Mouse (Mus musculus): ENCODE measurements around the gene Litaf. TPM values are rescaled to one million over a fixed set of nuclear protein-coding genes. Genes with fewer than 3 reads are reported as not detected.

Litaf gene
- polyA plus RNA-seq, 1 experiment from 2014 or later = 134 TPM

DNA sequence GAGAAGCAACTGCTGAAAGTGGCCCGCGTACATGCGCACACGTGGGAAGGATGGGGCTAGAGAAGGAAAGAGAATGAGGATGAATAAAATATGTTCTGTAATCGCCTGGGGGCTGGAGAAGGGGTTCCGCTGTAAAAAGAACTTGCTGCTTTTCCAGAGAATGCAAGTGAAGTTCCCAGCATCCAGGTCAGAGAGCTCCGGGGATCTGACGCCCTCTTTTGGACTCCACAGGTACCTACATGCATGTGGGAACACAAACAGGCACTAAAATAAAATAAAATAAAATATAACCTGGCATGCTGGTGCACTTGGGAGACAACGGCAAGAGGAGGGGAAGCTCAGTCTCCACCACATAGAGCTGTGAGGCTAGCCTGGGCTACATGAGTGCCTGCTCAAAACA is 67.7 kb downstream of the Litaf start:
- no peak overlapping the region for H3K9ac ChIP-seq (replicated peaks; ENCODE audit: low read length)
- peaks cover 12% of the 10 kb centered on the region; the same call in 1 of the 2 replicates for H3K4me1 ChIP-seq (ENCODE audit: insufficient read depth, low read length)
- no peak overlapping the region for H3K4me3 ChIP-seq (ENCODE audit: low read length)
- whole genome bisulfite sequencing = 78% methylated on average over 9 of the region's 9 CpGs
- H3K36me3 ChIP-seq (ENCODE audit: insufficient read depth, low read length) = no peaks in the 10 kb centered on the region
- no peak overlapping the region for H3K4me2 ChIP-seq (replicated peaks; ENCODE audit: low read depth, low read length)
- no peak overlapping the region for H3K27ac ChIP-seq (ENCODE audit: low read length)
- ATAC-seq (ENCODE audit: low FRiP score, low TSS enrichment) = no peak
- no peaks in the 10 kb centered on the region for H3K9me3 ChIP-seq (ENCODE audit: low read length)
- no peaks in the 10 kb centered on the region for H3K27me3 ChIP-seq (ENCODE audit: insufficient read depth, low read length)

DNA sequence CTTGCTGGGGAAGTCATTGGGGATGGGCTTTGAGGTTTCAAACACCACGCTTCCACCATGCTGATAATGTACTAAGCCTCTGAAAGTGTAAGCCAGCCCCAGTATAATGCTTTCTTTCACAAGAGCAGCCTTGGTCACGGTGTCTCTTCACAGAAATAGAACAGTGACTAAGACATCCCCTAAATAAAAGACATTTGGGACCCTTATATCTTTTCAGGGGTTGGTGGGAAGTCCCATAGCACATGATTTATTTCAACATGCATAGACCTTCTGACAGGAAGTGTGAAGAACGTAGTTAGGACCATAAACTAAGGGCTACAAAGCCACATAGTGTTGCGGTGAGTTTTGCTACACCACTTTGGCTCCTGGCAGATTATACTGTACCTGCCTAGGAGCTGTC is 69.4 kb downstream of the Litaf start:
- H3K9me3 ChIP-seq (ENCODE audit: low read length) = no peaks in the 10 kb centered on the region
- H3K9ac ChIP-seq (replicated peaks; ENCODE audit: low read length) = no peak overlapping the region
- H3K27me3 ChIP-seq (ENCODE audit: insufficient read depth, low read length) = no peaks in the 10 kb centered on the region
- H3K4me2 ChIP-seq (replicated peaks; ENCODE audit: low read depth, low read length) = no peak overlapping the region
- no peak for ATAC-seq (ENCODE audit: low FRiP score, low TSS enrichment)
- H3K27ac ChIP-seq (ENCODE audit: low read length) = no peak overlapping the region
- H3K4me1 ChIP-seq (ENCODE audit: insufficient read depth, low read length) = peaks cover 13% of the 10 kb centered on the region; the same call in 1 of the 2 replicates
- H3K36me3 ChIP-seq (ENCODE audit: insufficient read depth, low read length) = no peaks in the 10 kb centered on the region
- H3K4me3 ChIP-seq (ENCODE audit: low read length) = no peak overlapping the region
- WGBS = 79% methylated on average over 4 of the region's 4 CpGs

DNA sequence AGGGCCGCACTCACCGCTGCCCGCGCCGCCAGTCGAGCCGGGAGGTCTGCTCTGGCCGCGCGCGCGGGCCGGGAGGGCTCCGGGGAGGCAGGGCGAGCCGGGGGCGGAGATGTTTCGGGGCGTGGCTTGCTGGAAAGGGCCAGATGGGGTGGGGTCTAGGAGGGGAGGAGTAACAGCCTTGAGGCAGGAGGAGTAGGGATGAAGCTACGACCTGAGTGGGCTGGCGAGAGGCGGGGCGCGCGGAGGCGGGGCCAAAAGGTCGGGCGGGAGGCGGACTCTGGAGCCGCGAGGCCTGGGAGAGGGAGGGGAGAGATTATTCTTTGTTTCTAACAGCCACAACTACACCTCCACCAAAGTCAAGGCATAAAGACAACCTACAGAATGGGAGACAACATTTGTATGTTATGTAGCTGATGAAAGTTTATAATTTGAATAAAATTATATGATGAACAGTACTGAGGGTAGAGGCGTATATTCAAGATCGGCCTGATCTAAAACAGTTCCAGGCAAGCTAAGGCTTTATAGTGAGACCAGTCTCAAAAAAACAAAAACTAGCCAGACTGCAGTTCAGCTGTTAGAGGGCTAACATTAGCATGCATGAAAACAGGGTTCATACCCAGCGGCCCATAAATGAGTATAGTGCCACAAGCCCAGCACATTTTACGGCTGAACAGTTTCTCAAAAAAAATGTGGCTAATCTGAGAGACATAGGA is 72.8 kb downstream of the Litaf start:
- Histone ChIP-seq H3K27me3 (ENCODE audit: insufficient read depth, low read length) (no peaks in the 10 kb centered on the region), H3K9ac (replicated peaks; ENCODE audit: low read length) (peak overlapping the region; percentile 88), H3K4me1 (ENCODE audit: insufficient read depth, low read length) (peaks cover 33% of the 10 kb centered on the region), H3K9me3 (ENCODE audit: low read length) (peaks cover 5% of the 10 kb centered on the region; the same call in 1 of the 2 replicates), H3K27ac (ENCODE audit: low read length) (peak overlapping the region; percentile 90), H3K4me3 (ENCODE audit: low read length) (peak overlapping the region; percentile 82), H3K4me2 (replicated peaks; ENCODE audit: low read depth, low read length) (peak overlapping the region; percentile 58), H3K36me3 (ENCODE audit: insufficient read depth, low read length) (peaks cover 5% of the 10 kb centered on the region; the same call in 1 of the 2 replicates)
- 7% methylated on average over 35 of the region's 35 CpGs for WGBS
- ATAC-seq (ENCODE audit: low FRiP score, low TSS enrichment) = peak; percentile 94

DNA sequence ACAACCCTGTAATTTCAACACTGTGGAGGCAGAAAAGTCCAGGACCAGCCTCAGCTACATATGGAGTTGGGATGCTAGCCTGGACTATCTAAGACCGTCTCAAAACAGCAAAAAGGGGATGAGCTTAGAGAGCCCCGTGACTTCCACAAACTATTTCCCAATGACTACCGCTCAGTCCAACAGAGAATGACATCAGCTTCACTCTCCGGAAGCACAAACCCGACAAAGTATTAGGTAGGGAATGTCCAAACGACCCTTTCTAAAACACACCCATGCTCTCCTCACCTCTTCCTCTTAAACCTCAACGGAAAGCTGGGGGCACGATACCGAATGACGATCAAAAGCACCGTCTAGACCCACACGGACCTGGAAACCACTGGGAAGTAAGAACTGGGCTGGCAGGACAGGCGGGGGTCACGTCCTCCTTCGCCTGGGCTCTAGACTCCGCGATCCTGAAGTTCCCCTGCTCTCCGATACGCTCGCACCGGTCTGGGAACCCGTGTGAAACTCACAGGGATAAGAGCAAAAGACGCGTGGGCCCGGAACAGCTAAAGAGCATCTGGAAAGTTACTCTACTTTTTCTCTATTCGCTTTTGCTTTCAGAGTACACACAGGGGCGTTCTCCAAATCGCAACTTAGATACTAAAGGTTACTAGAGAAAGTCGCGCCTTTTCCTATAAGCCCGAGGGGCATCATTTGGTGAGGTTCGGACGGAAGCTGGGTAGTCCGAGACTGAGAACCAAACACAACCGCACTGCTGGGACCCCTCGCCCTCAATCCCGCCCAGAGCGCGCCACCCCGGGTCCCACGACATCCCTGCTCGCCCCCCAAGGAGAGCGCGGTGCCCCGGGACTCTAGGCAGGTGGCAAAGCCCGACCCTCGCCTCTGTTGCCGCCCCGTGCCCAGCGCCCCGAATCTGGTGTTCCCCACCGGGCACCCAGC is 73.6 kb downstream of the Litaf start:
- peak overlapping the region; percentile 90 for H3K27ac ChIP-seq (ENCODE audit: low read length)
- peaks cover 41% of the 10 kb centered on the region for H3K4me1 ChIP-seq (ENCODE audit: insufficient read depth, low read length)
- H3K4me2 ChIP-seq (replicated peaks; ENCODE audit: low read depth, low read length) = peak overlapping the region; percentile 58
- H3K27me3 ChIP-seq (ENCODE audit: insufficient read depth, low read length) = no peaks in the 10 kb centered on the region
- H3K9me3 ChIP-seq (ENCODE audit: low read length) = peaks cover 5% of the 10 kb centered on the region; the same call in 1 of the 2 replicates
- peaks cover 5% of the 10 kb centered on the region; the same call in 1 of the 2 replicates for H3K36me3 ChIP-seq (ENCODE audit: insufficient read depth, low read length)
- ATAC-seq (ENCODE audit: low FRiP score, low TSS enrichment) = peak; percentile 71
- peak overlapping the region; percentile 82 for H3K4me3 ChIP-seq (ENCODE audit: low read length)
- under 1% methylated on average over 52 of the region's 52 CpGs for WGBS
- H3K9ac ChIP-seq (replicated peaks; ENCODE audit: low read length) = peak overlapping the region; percentile 88

DNA sequence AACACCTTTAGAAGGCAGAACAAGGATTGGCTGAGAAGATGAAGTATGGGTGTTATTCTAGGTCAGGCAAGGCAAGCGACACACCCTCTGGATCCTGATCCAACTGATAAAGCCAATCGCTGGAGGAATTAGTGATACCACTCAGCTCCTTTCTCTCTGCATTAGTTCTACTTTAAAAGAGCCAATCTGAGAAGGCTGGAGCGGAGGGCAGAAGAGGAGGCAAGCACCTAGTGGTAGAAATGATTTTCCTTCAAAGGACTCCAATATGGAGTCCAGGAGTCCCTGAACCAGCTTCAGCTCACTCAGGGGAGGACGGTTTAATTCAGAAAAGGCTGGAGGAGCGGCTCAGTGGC is 74.2 kb downstream of the Litaf start:
- Histone ChIP-seq H3K4me1 (ENCODE audit: insufficient read depth, low read length) (peaks cover 44% of the 10 kb centered on the region), H3K27me3 (ENCODE audit: insufficient read depth, low read length) (no peaks in the 10 kb centered on the region), H3K36me3 (ENCODE audit: insufficient read depth, low read length) (peaks cover 5% of the 10 kb centered on the region; the same call in 1 of the 2 replicates), H3K9me3 (ENCODE audit: low read length) (peaks cover 5% of the 10 kb centered on the region; the same call in 1 of the 2 replicates), H3K4me2 (replicated peaks; ENCODE audit: low read depth, low read length) (peak overlapping the region; percentile 58), H3K27ac (ENCODE audit: low read length) (peak overlapping the region; percentile 90; the same call in 1 of the 2 replicates), H3K4me3 (ENCODE audit: low read length) (peak overlapping the region; percentile 82), H3K9ac (replicated peaks; ENCODE audit: low read length) (peak overlapping the region; percentile 88)
- WGBS = 41% methylated on average over 5 of the region's 5 CpGs
- no peak; the same call in 1 of the 2 replicates for ATAC-seq (ENCODE audit: low FRiP score, low TSS enrichment)

DNA sequence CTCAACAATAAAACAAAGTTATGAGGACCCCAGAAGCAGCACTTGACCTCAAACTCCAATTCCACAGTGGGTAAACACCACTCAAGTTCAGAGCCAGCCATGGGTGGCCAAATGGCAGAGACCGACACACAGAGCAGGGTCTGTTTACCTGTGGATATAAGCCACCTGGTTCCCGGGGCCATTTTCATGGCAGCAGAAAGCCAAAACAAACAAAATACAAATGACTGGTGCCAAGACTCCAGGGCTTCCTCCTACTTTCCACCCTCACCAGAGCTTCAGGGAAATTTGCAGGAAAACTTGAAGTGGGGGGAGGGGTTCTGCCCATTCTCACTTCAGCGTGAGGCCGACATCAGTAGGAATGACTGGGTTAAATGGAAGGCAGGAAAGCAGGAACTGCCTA is 75.2 kb downstream of the Litaf start:
- no peak overlapping the region for H3K9ac ChIP-seq (replicated peaks; ENCODE audit: low read length)
- peaks cover 44% of the 10 kb centered on the region for H3K4me1 ChIP-seq (ENCODE audit: insufficient read depth, low read length)
- peaks cover 5% of the 10 kb centered on the region; the same call in 1 of the 2 replicates for H3K9me3 ChIP-seq (ENCODE audit: low read length)
- 38% methylated on average over 4 of the region's 4 CpGs for WGBS
- peak overlapping the region; percentile 58; the same call in 1 of the 2 replicates for H3K4me2 ChIP-seq (replicated peaks; ENCODE audit: low read depth, low read length)
- H3K4me3 ChIP-seq (ENCODE audit: low read length) = peak overlapping the region; percentile 82; the same call in 1 of the 2 replicates
- ATAC-seq (ENCODE audit: low FRiP score, low TSS enrichment) = no peak
- no peak overlapping the region for H3K27ac ChIP-seq (ENCODE audit: low read length)
- H3K36me3 ChIP-seq (ENCODE audit: insufficient read depth, low read length) = peaks cover 5% of the 10 kb centered on the region; the same call in 1 of the 2 replicates
- H3K27me3 ChIP-seq (ENCODE audit: insufficient read depth, low read length) = no peaks in the 10 kb centered on the region

DNA sequence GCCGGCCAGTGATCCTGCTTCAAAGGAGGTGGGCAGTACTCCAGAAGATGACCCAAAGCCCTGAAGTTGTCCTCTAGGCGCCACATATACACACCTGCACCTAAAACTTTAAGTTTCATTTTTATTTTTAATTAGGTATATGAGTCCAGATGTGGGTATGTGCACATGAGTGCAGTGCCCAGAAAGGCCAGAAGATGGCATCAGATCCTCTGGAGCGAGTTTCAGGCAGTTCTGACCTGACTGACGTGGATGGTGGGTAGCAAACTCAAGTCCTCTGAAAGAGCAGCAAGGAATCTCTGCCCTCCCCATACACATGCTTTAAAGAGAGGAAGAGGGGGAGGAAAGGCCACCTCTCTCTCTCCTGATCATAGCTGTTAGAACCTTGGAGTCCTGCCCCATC is 76.1 kb downstream of the Litaf start:
- peak overlapping the region; percentile 30; the same call in 1 of the 2 replicates for H3K27ac ChIP-seq (ENCODE audit: low read length)
- no peak for ATAC-seq (ENCODE audit: low FRiP score, low TSS enrichment)
- H3K4me1 ChIP-seq (ENCODE audit: insufficient read depth, low read length) = peaks cover 50% of the 10 kb centered on the region
- no peaks in the 10 kb centered on the region for H3K27me3 ChIP-seq (ENCODE audit: insufficient read depth, low read length)
- no peak overlapping the region for H3K9ac ChIP-seq (replicated peaks; ENCODE audit: low read length)
- H3K4me2 ChIP-seq (replicated peaks; ENCODE audit: low read depth, low read length) = no peak overlapping the region
- WGBS = 94% methylated on average over 4 of the region's 4 CpGs
- peaks cover 5% of the 10 kb centered on the region; the same call in 1 of the 2 replicates for H3K36me3 ChIP-seq (ENCODE audit: insufficient read depth, low read length)
- no peak overlapping the region for H3K4me3 ChIP-seq (ENCODE audit: low read length)
- peaks cover 5% of the 10 kb centered on the region; the same call in 1 of the 2 replicates for H3K9me3 ChIP-seq (ENCODE audit: low read length)

DNA sequence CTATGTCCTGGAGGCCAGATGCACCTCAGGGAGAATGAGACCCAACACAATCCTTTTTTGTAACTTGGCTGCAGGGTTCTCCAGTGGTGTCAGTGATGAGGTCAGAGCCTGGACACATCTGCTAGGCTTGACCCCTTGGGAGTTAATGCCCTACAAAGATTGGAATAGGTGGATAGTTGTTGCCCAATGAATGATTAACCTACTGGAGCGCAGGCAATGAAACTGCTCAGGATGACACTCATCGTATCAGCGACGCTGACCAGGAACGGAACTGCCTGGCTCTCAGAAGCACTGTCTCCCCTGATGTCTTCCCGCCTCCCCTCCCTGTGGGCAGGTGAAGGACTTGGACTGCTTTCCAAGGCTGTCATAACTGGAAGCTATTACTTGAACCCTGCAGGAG is 76.6 kb downstream of the Litaf start:
- H3K4me3 ChIP-seq (ENCODE audit: low read length) = no peak overlapping the region
- no peak overlapping the region for H3K4me2 ChIP-seq (replicated peaks; ENCODE audit: low read depth, low read length)
- H3K9me3 ChIP-seq (ENCODE audit: low read length) = peaks cover 5% of the 10 kb centered on the region; the same call in 1 of the 2 replicates
- no peak overlapping the region for H3K9ac ChIP-seq (replicated peaks; ENCODE audit: low read length)
- peaks cover 5% of the 10 kb centered on the region; the same call in 1 of the 2 replicates for H3K36me3 ChIP-seq (ENCODE audit: insufficient read depth, low read length)
- WGBS = 81% methylated on average over 6 of the region's 6 CpGs
- H3K4me1 ChIP-seq (ENCODE audit: insufficient read depth, low read length) = peaks cover 55% of the 10 kb centered on the region
- peak overlapping the region; percentile 81 for H3K27ac ChIP-seq (ENCODE audit: low read length)
- no peaks in the 10 kb centered on the region for H3K27me3 ChIP-seq (ENCODE audit: insufficient read depth, low read length)
- ATAC-seq (ENCODE audit: low FRiP score, low TSS enrichment) = no peak

DNA sequence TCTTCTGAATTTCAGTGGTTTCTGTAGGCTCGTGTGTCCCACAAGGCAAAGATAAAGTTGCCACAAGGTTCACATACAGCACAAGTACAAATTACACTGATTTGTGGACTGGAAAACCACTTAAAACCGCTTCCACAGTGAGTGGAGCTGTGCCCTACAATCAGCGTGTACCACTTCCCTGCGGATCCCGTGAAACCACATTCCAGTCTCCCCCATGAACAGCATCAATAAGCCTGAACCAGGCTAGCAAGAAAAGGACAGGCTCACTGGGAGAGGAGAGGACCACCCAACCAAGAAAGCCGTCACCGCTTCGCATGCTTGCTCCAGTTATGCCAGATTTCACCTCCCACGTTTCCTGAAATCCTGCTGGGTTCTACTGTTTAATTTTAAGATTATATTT is 77.7 kb downstream of the Litaf start:
- no peak for ATAC-seq (ENCODE audit: low FRiP score, low TSS enrichment)
- Histone ChIP-seq H3K4me2 (replicated peaks; ENCODE audit: low read depth, low read length) (no peak overlapping the region), H3K4me3 (ENCODE audit: low read length) (no peak overlapping the region), H3K36me3 (ENCODE audit: insufficient read depth, low read length) (peaks cover 5% of the 10 kb centered on the region; the same call in 1 of the 2 replicates), H3K27ac (ENCODE audit: low read length) (peak overlapping the region; percentile 81), H3K9me3 (ENCODE audit: low read length) (peaks cover 5% of the 10 kb centered on the region; the same call in 1 of the 2 replicates), H3K9ac (replicated peaks; ENCODE audit: low read length) (no peak overlapping the region), H3K4me1 (ENCODE audit: insufficient read depth, low read length) (peaks cover 55% of the 10 kb centered on the region), H3K27me3 (ENCODE audit: insufficient read depth, low read length) (no peaks in the 10 kb centered on the region)
- WGBS = 48% methylated on average over 9 of the region's 9 CpGs
